Mouse (Mus musculus) G1E (cell line): Measurements from ENCODE around the gene Pik3r1.

Source experiments
- CTCF ChIP-seq: IDR thresholded peaks from 2 replicates; pipeline ENCODE4 v1.5.1; 2012; ENCODE audit warnings: low read depth, low read length, inconsistent platforms, mixed read lengths
- GATA1 ChIP-seq: IDR thresholded peaks from 2 replicates; pipeline ENCODE4 v1.6.1; 2012; ENCODE audit warnings: borderline replicate concordance, low read length, inconsistent platforms, mixed read lengths
- GATA2 ChIP-seq: IDR thresholded peaks from 2 replicates; pipeline ENCODE4 v1.6.1; 2012; ENCODE audit warnings: low read depth, low read length, inconsistent platforms, borderline replicate concordance
- POLR2AphosphoS5 ChIP-seq: IDR thresholded peaks from 2 replicates; pipeline ENCODE4 v1.6.1; 2012; ENCODE audit warnings: low read depth, low read length, inconsistent platforms; ENCODE audit not compliant: insufficient replicate concordance
- TAL1 ChIP-seq: conservative IDR thresholded peaks from 2 replicates; pipeline ENCODE4 v1.6.1; 2012; ENCODE audit warnings: low read depth, low read length, inconsistent platforms, mixed read lengths

GRCm38 (mm10) chr13:101662900-101663299 lies 105.1 kb downstream of the Pik3r1 start:
- TF ChIP-seq CTCF, result no peak
- TF ChIP-seq GATA1, result no peak
- no peak for TF ChIP-seq POLR2AphosphoS5
- TF ChIP-seq TAL1, result no peak
- TF ChIP-seq GATA2, result no peak
